Comparison of ENCODE assay signal across 8 mouse cellular contexts in the genomic region with DNA sequence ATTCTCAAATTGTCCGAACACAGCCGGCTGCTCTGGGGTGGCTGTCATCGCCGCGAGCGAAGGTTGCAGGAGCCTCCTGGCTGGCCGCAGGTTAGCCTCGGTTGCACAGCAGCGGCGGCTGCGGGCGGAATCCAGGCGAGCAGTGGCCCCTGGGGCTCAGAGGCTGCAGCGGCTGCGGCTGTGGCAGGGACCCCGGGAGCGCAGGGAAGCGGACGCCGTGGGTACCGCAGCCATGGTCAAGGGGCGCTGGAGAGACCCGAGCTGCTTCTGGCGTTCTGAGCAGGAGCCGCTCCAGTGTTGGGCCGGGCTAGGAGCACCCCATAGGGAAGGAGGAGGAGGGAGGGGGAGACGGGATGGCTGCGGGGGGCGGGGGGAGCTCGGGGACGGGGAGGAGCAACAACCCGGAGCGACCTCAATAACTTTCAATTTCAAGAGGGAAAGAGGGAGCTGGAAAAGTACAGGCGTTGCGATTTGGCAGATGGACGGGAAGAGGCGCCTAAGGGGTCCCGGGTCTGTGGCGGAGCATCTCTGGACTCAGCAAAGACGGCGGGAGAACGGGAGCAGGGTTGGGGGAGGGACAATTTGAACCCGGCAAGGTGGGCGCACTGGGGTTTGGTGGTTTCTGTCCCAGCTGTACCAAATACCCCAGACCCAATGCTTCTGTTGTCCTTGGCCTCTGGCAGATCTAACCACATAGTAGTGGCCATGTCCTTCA. TPM values are rescaled to one million over a fixed set of nuclear protein-coding genes. Genes with fewer than 3 reads are reported as not detected.
DNase-seq lines count a peak whose midpoint lies in the region; ATAC-seq lines count a peak whose summit lies in the region.

Rspo3 (minus strand) TSS at position 322 of the 715 bp plus-strand sequence.

- peaks cover 9% of the 10 kb centered on the region; the same call in 1 of the 2 replicates for H3K27me3 ChIP-seq in forebrain, embryonic 15.5 days
- H3K27me3 ChIP-seq in hindbrain, embryonic 12.5 days: peaks cover 42% of the 10 kb centered on the region
- H3K27me3 ChIP-seq in midbrain, embryonic 11.5 days (ENCODE audit: control insufficient read depth, insufficient read depth, low read length): peaks cover 17% of the 10 kb centered on the region
- H3K27me3 ChIP-seq in stomach, embryonic 15.5 days (replicated peaks): 0 out of 2 replicates have a peak, but pooled peaks cover 5% of the 10 kb centered on the region

- peaks cover 22% of the 10 kb centered on the region for H3K4me1 ChIP-seq in forebrain, embryonic 15.5 days
- peaks cover 22% of the 10 kb centered on the region for H3K4me1 ChIP-seq in hindbrain, embryonic 12.5 days
- peaks cover 12% of the 10 kb centered on the region for H3K4me1 ChIP-seq in midbrain, embryonic 11.5 days (ENCODE audit: control insufficient read depth, insufficient read depth, low read length)
- H3K4me1 ChIP-seq in stomach, embryonic 15.5 days: no peaks in the 10 kb centered on the region

- peak; percentile 51 for ATAC-seq in cerebellum, adult (ENCODE audit: insufficient number of reproducible peaks, low FRiP score, low TSS enrichment)
- peak; percentile 79 for ATAC-seq in forebrain, embryonic 15.5 days (replicated peaks)
- ATAC-seq in hindbrain, embryonic 12.5 days (ENCODE audit: low FRiP score): peak; percentile 86
- ATAC-seq in midbrain, embryonic 11.5 days (ENCODE audit: low FRiP score): peak; percentile 85
- ATAC-seq in stomach, embryonic 15.5 days (ENCODE audit: insufficient read depth, low FRiP score, low read depth): peak; percentile 76

- peak within 1 kb of the TSS; percentile 89 for H3K4me2 ChIP-seq in forebrain, embryonic 15.5 days (replicated peaks)
- H3K4me2 ChIP-seq in hindbrain, embryonic 12.5 days (replicated peaks): peak within 1 kb of the TSS; percentile 98
- peak within 1 kb of the TSS; percentile 96 for H3K4me2 ChIP-seq in midbrain, embryonic 11.5 days
- peak within 1 kb of the TSS; percentile 91 for H3K4me2 ChIP-seq in stomach, embryonic 15.5 days

- under 1% methylated on average over 44 of the region's 44 CpGs for WGBS in forebrain, embryonic 15.5 days
- WGBS in hindbrain, embryonic 12.5 days: 1% methylated on average over 43 of the region's 44 CpGs
- WGBS in midbrain, embryonic 11.5 days: 1% methylated on average over 43 of the region's 44 CpGs
- under 1% methylated on average over 42 of the region's 44 CpGs for WGBS in stomach, embryonic 15.5 days

- intact Hi-C loops in left cerebral cortex, postnatal 14 days (cut with DNase I): loop anchor here (2.0 to 10.0 kb wide), 3 partner anchors 269 to 1047 kb away; no protein-coding TSS in a partner anchor

- no peak for DNase-seq in cerebellum, adult 11 months
- DNase-seq in cerebellum, adult 11-12 months: peak; percentile 12
- peak in 1 of 2 experiments; percentile 30 for DNase-seq in left cerebral cortex, postnatal 14 days (ENCODE audit: low spot score in 2 of 2)
- peak; percentile 96 for DNase-seq in midbrain, embryonic 11.5 days (ENCODE audit: low spot score, missing footprints)

- H3K36me3 ChIP-seq in forebrain, embryonic 15.5 days: no peaks in the 10 kb centered on the region
- no peaks in the 10 kb centered on the region for H3K36me3 ChIP-seq in hindbrain, embryonic 12.5 days
- no peaks in the 10 kb centered on the region for H3K36me3 ChIP-seq in midbrain, embryonic 11.5 days (ENCODE audit: control insufficient read depth, insufficient read depth, low read length)
- H3K36me3 ChIP-seq in stomach, embryonic 15.5 days: no peaks in the 10 kb centered on the region

- peak within 1 kb of the TSS; percentile 72 for H3K27ac ChIP-seq in forebrain, embryonic 15.5 days (replicated peaks)
- no peak within 1 kb of the TSS for H3K27ac ChIP-seq in hindbrain, embryonic 12.5 days
- H3K27ac ChIP-seq in midbrain, embryonic 11.5 days (ENCODE audit: low read depth, low read length): no peak within 1 kb of the TSS
- peak within 1 kb of the TSS; percentile 53 for H3K27ac ChIP-seq in stomach, embryonic 15.5 days

- no peaks in the 10 kb centered on the region for H3K9me3 ChIP-seq in forebrain, embryonic 15.5 days
- H3K9me3 ChIP-seq in hindbrain, embryonic 12.5 days (replicated peaks): no peaks in the 10 kb centered on the region
- no peaks in the 10 kb centered on the region for H3K9me3 ChIP-seq in midbrain, embryonic 11.5 days (ENCODE audit: control insufficient read depth, low read length)
- no peaks in the 10 kb centered on the region for H3K9me3 ChIP-seq in stomach, embryonic 15.5 days

- H3K4me3 ChIP-seq in forebrain, embryonic 15.5 days: peak within 1 kb of the TSS; percentile 57
- H3K4me3 ChIP-seq in hindbrain, embryonic 12.5 days: peak within 1 kb of the TSS; percentile 63
- H3K4me3 ChIP-seq in midbrain, embryonic 11.5 days (ENCODE audit: low read depth, low read length): peak within 1 kb of the TSS; percentile 59
- peak within 1 kb of the TSS; percentile 58 for H3K4me3 ChIP-seq in stomach, embryonic 15.5 days (replicated peaks)

- H3K9ac ChIP-seq in forebrain, embryonic 15.5 days (replicated peaks): peak within 1 kb of the TSS; percentile 59
- H3K9ac ChIP-seq in hindbrain, embryonic 12.5 days: peak within 1 kb of the TSS; percentile 67
- peak within 1 kb of the TSS; percentile 70 for H3K9ac ChIP-seq in midbrain, embryonic 11.5 days (ENCODE audit: low read length)
- peak within 1 kb of the TSS; percentile 11; the same call in 1 of the 2 replicates for H3K9ac ChIP-seq in stomach, embryonic 15.5 days

RNA-seq across cellular contexts. Expression of gene Rspo3, which starts in this region (rescaled TPM):
- polyA plus RNA-seq in forebrain, embryonic 15.5 days (2015; fragmentation: Nextera tagmentation; extraction: Ambion mirVana): 19.9 and 25.0 TPM in 2 replicates
- polyA plus RNA-seq in hindbrain, embryonic 12.5 days (2016; fragmentation: Nextera tagmentation; extraction: Ambion mirVana): 7.1 and 8.6 TPM in 2 replicates
- 10 to 100 TPM; 11.3 to 11.9 TPM for total RNA-seq in left cerebral cortex, postnatal 14 days (2021)
- 11.0 and 12.5 TPM in 2 replicates for polyA plus RNA-seq in midbrain, embryonic 11.5 days (2014; fragmentation: Nextera tagmentation; extraction: Ambion mirVana)
- 12.7 and 14.6 TPM in 2 replicates for polyA plus RNA-seq in stomach, embryonic 15.5 days (2015; fragmentation: Nextera tagmentation; extraction: Ambion mirVana)

Comparison
In these comparisons a context has a peak if more than half of its experiments do, and no peak if none do; other contexts are left out.
1. H3K27ac ChIP-seq: peak in forebrain, embryonic 15.5 days (single experiment) and stomach, embryonic 15.5 days (single experiment); none in hindbrain, embryonic 12.5 days (single experiment) and midbrain, embryonic 11.5 days (single experiment).
2. H3K9ac ChIP-seq: peak in every context shown above with its lines; median percentile 70 in midbrain, embryonic 11.5 days; 67 in hindbrain, embryonic 12.5 days; 59 in forebrain, embryonic 15.5 days; 11 in stomach, embryonic 15.5 days.
3. Peak in every context shown above with its lines, with median percentiles within 50 percentile points of each other: ATAC-seq, H3K4me2 ChIP-seq and H3K4me3 ChIP-seq.